Mouse (Mus musculus): ENCODE results near the gene Atf2.
A peak's percentile ranks its signal among the peaks of the same experiment; 100 is the strongest.
"Not testable (repeated sequence)": the region's sequence is repeated elsewhere in the genome, so short reads cannot be mapped to it uniquely, and the experiment has no call there.

Atf2 gene

DNA sequence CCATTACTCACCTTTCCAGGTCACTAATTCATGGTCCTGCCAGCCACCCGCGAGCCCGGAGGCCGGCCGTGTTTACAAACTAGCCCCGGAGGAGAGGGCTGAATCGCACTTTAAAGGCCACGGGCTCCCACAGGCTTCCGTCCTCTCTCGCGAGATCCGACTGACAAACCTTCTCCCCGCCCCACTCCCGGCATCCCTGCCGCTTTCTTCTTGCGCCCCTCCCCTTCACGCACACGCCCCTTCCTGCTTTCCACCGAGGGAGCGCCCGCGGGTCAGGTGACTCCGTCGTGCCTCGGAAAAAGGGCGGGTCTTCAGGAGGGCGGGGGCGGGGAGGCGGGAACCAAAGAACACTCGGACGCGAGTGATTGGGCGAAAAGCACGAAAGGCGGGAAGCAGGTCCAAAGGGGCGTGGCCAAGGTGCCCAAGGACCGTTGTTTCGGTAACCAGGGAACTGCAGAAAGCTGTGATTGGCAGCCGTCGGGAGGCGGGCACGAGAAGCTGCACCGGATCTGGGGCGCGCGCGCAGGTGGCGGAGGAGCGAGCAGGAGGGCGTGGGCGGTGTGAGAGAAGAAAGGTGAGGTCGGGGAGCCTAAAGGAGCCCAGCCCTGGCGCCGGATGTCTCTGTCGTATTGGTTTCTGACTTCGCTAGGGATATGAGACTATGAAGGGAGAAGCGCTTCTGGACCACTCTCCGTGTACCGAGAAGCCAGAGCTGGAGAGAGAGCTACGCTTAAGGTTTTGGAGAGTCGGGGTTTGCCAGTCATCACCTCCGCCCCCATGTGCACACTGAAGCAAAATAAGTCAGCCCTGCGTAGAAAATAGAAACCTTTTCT is at the start of gene Atf2:
Gene Atf2 (minus strand): TSS at position 176 of the 833 bp plus-strand sequence.
- peak; percentile 96 to 99 for DNase-seq (ENCODE audit: low spot score in 2 of 2)

DNA sequence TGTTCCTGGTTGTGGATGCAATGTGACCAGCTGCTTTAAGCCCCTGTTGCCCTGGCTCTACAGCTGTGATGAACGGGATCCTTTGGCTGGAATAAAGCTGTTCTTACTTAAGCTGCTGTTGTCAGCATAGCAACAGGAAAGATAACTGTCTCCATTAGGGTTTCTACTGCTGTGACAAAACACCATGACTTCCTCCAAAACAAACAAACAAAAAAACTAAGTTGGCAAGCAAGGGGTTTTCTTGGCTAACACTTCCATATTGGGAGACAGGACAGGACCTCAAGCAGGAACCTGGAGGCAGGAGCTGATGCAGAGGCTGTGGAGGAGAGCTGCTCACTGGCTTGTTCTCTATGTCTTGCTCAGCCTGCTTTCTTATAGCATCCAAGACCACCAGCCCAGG is 48.8 kb upstream of the Atf2 start:
- no peak for DNase-seq (ENCODE audit: low spot score in 2 of 2)

- DNase-seq (ENCODE audit: low spot score in 2 of 2) = no peak
Measured at GRCm38 (mm10) chr2:73940471-73940870, 48.0 kb upstream of the Atf2 start.

GRCm38 (mm10) chr2:73938896-73939295 is 46.5 kb upstream of the Atf2 start:
- no peak for DNase-seq (ENCODE audit: low spot score in 2 of 2)

DNA sequence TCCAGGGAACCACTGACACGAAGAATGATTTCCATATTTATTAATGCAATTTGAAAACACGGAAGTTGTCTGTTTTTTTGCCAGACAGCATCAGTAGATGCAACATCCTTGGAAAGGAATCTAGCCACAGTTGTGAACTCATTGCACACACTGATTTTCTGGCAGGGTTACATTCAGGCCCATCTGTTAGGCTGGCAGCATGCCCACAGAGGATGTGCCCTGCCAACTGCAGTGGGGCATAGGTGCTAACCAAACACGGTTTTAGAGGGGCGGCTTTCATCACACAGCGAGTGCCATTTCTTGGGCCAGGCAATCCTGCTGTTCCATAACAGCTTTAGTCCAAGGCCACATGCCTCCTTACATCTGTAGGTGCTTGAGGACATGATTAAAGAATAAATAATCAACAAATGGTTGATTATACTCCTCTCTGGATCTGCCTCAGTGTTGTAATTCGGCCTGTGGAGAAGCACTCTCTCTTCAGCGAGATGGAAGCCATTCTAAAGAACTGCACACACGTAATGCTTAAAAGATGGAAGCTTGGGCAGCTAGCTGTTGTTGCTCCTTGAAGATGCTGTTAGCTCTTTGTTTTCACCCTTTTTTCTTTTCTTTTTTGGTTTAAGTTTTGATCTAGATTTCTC is 40.4 kb upstream of the Atf2 start:
- no peak for DNase-seq (ENCODE audit: low spot score in 2 of 2)

- no peak for DNase-seq (ENCODE audit: low spot score in 2 of 2)
Measured at GRCm38 (mm10) chr2:73927711-73928110, 35.3 kb upstream of the Atf2 start.

GRCm38 (mm10) chr2:73925539-73925938 is 33.1 kb upstream of the Atf2 start:
- DNase-seq (ENCODE audit: low spot score in 2 of 2) = no peak

- peak in 1 of 2 experiments; percentile 20 for DNase-seq (ENCODE audit: low spot score in 2 of 2)
Measured at GRCm38 (mm10) chr2:73925089-73925488, 32.6 kb upstream of the Atf2 start.

GRCm38 (mm10) chr2:73919642-73920041 is 27.2 kb upstream of the Atf2 start:
- no peak for DNase-seq (ENCODE audit: low spot score in 2 of 2)

GRCm38 (mm10) chr2:73912264-73912663 is 19.8 kb upstream of the Atf2 start:
- peak in 1 of 2 experiments; percentile 15 for DNase-seq (ENCODE audit: low spot score in 2 of 2)

DNA sequence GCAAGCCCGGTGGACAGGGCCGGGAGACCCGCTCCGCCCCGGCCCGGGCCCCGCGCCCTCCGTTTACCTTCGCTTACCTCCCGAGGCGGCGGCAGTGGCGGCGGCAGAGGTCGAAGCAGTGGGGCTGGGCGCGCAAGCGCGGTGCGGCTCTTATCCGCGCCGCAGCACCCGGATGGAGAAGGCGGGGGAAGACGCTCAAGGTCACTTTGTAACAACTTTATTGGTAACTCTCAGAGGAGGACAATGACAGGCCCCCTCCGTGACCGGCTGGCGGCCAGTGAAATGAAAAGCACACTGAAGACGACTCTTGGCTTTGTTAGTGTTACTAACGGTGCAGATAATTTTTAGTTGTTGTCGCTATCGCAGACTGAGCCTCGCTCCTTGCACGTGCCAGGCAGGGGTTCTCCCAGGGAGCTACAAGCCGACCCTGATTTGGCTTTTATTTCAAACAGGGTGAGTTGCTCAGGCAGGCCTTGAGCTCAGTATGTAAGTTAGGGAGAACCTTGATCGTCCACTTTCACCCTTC is 18.8 kb upstream of the Atf2 start, which contains the start of gene Atp5g3:
Gene Atp5g3 (minus strand): TSS at position 152 of the 526 bp plus-strand sequence.
- peak; percentile 86 to 92 for DNase-seq (ENCODE audit: low spot score in 2 of 2)

- DNase-seq (ENCODE audit: low spot score in 2 of 2) = peak; percentile 53 to 67
Measured at GRCm38 (mm10) chr2:73910571-73911174, 18.2 kb upstream of the Atf2 start.

DNA sequence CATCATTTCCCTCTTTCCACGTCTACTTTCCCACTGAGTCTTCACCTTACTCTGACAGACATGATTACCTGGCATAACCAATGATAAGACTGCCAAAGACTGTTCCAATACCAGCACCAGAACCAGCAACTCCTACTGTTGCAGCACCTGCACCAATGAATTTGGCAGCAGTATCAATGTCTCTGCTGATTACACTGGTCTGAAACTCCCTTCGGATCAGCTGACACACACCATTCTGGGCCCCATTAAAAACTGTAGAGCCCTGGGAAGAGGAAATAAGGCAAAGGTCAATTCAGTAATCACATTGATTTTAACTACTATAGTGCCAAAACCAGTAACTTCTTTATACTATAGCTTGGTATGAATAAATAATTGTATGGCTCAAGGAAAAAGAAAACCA is 16.7 kb upstream of the Atf2 start:
- no peak for DNase-seq (ENCODE audit: low spot score in 2 of 2)

GRCm38 (mm10) chr2:73904679-73905078 is 12.2 kb upstream of the Atf2 start:
- not testable (repeated sequence) for DNase-seq (ENCODE audit: low spot score in 2 of 2)

GRCm38 (mm10) chr2:73903536-73903935 is 11.1 kb upstream of the Atf2 start:
- DNase-seq (ENCODE audit: low spot score in 2 of 2) = no peak

DNA sequence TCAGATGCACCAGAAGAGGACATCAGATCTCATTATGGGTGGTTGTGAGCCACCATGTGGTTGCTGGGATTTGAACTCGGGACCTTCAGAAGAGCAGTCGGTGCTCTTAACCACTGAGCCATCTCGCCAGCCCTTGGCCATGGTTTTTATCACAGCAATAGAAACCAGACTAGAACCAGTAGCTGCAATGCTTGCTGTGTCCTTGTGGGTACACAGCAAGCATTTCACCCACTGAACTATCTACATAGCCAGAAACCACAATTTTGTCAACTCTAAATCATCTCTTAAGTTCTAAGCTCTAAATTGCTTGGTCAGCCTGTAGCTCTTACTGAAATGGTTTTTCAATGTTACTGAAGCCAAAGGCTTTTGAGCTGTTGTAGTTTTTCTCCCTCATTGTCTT is 9.9 kb upstream of the Atf2 start:
- DNase-seq (ENCODE audit: low spot score in 2 of 2) = not testable (repeated sequence)

DNA sequence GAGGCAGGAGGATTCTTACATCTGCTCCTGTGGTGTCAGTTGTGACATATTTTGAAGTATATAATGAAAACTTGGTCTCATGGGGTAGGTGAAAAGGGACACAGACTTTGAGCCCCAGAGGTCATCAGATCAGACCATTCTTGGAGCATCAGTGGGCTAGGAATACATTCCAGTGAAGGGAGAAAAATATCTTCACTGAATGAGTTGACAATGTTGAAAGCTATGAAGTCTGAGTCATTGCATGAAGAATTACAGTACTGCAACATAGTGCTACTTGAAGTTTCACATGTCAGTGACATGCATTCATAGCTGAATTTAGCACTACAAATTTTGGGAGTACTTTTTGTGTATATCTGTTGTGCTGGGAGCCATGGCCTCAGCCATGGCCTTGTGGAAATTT is 8.7 kb upstream of the Atf2 start:
- no peak for DNase-seq (ENCODE audit: low spot score in 2 of 2)

DNA sequence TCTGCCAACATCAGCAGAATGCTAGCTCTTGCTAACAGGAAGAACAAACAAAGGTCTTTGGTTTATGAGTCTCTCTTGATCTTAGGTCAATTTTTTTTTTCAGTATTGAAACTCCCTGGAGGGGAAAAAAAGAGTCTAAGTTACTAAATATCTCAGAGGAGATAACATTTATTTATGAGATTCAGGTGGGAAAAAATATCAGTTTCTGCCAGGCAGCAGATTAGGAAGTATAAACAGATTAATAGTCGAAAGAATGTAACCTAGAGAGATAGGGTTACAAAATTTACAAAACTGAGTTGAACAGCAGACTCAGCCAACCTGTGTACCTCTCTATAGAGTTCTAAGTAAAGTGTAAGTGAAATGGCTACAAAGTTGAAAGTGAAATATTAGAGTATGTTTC is 7.9 kb upstream of the Atf2 start:
- DNase-seq (ENCODE audit: low spot score in 2 of 2) = no peak

GRCm38 (mm10) chr2:73896919-73897318 is 4.5 kb upstream of the Atf2 start:
- DNase-seq (ENCODE audit: low spot score in 2 of 2) = not testable (repeated sequence)

DNA sequence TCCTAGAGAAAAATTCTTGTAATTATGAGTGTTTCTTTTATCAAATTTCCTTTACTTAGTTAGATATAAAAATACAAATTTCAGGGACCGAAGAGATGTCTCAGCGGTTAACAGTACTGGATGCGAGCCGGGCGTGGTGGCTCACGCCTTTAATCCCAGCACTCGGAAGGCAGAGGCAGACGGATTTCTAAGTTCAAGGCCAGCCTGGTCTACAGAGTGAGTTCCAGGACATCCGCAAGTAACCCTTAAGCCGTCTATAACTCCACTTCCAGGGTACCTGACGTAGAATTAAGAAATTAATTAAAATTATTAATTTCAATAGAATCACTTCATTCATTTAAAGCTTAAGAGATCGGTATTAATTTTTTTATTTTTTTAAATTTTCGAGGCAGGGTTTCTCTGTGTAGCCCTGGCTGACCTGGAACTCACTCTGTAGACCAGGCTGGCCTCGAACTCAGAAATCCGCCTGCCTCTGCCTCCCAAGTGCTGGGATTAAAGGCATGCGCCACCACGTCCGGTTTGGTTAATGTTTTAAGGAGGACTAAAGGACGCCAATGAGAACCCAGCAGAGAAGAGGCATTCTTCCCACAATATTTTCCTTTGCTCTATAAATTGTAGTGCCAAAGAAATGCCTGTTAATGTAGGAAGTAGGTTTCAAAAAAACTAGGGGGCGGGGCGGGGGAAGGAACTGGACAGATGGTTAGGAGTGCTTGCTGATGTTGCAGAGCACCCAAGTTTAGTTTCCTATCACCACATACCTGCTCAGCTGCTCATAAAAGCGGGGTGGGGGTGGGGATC is 1.2 kb upstream of the Atf2 start:
- DNase-seq (ENCODE audit: low spot score in 2 of 2) = peak in 1 of 2 experiments; percentile 18

- DNase-seq (ENCODE audit: low spot score in 2 of 2) = peak; percentile 61 to 66
Measured at GRCm38 (mm10) chr2:73891701-73892463, 557 bp downstream of the Atf2 start.
